Mouse (Mus musculus): ENCODE data around the gene Plin2.

DNA sequence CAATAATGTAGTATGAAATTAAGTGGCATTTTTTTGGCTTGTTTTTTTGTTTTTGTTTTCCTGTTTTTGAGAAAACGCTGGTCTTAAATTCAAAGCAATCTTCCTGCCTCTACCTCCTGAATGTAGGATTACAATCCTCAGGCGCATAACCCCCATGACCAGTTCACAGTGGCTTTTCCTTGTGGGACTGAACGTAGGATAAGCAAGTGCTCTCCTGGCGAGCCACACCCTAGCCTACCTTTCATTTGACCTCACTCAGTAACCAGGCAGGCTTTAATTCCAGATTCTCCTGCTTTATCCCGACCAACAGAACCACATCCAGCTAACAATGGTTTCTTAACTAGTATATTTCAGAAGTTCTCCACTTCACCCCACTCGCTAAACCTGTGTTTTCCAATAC is 20.9 kb upstream of the Plin2 start:
- TF ChIP-seq POLR2A (IDR thresholded peaks at IDR 0.05; ENCODE audit: control insufficient read depth, extremely low read depth, insufficient read depth, low read length, poor library complexity): no peak
- no peak for TF ChIP-seq CTCF (IDR thresholded peaks at IDR 0.05; ENCODE audit: borderline replicate concordance, control insufficient read depth, extremely low read depth, insufficient read depth, low read length, poor library complexity)
